Mouse (Mus musculus): ENCODE data around the gene Cd247. TPM values are rescaled to one million over a fixed set of nuclear protein-coding genes. Genes with fewer than 3 reads are reported as not detected.

Cd247 gene
- polyA plus RNA-seq, 1 experiment from 2014 or later: 1.7 TPM

GRCm38 (mm10) chr1:165844466-165844951 is 56.0 kb downstream of the Cd247 start:
- H3K4me2 ChIP-seq: peak overlapping the region; percentile 99
- H3K9ac ChIP-seq: peak overlapping the region; percentile 65
- ATAC-seq (ENCODE audit: insufficient number of reproducible peaks, insufficient read depth, low FRiP score, low TSS enrichment, low read depth): no peak
- WGBS: under 1% methylated on average over 20 of the region's 20 CpGs
- no peaks in the 10 kb centered on the region for H3K9me3 ChIP-seq
- H3K36me3 ChIP-seq: no peaks in the 10 kb centered on the region
- peak overlapping the region; percentile 54 for H3K4me3 ChIP-seq
- H3K27ac ChIP-seq: no peak overlapping the region
- H3K27me3 ChIP-seq: peaks cover 86% of the 10 kb centered on the region
- H3K4me1 ChIP-seq: peaks cover 23% of the 10 kb centered on the region

GRCm38 (mm10) chr1:165844956-165845355 is 56.5 kb downstream of the Cd247 start:
- H3K4me1 ChIP-seq: peaks cover 23% of the 10 kb centered on the region
- no peak for ATAC-seq (ENCODE audit: insufficient number of reproducible peaks, insufficient read depth, low FRiP score, low TSS enrichment, low read depth)
- H3K27me3 ChIP-seq: peaks cover 86% of the 10 kb centered on the region
- 2% methylated on average over 26 of the region's 26 CpGs for WGBS
- H3K9ac ChIP-seq: peak overlapping the region; percentile 65
- H3K4me3 ChIP-seq: peak overlapping the region; percentile 54
- H3K27ac ChIP-seq: no peak overlapping the region
- H3K9me3 ChIP-seq: no peaks in the 10 kb centered on the region
- no peaks in the 10 kb centered on the region for H3K36me3 ChIP-seq
- H3K4me2 ChIP-seq: peak overlapping the region; percentile 99

GRCm38 (mm10) chr1:165845366-165845765 is 56.9 kb downstream of the Cd247 start:
- Histone ChIP-seq H3K4me3 (peak overlapping the region; percentile 54), H3K27me3 (peaks cover 86% of the 10 kb centered on the region), H3K4me2 (peak overlapping the region; percentile 99), H3K4me1 (peaks cover 23% of the 10 kb centered on the region), H3K27ac (no peak overlapping the region), H3K9ac (peak overlapping the region; percentile 65), H3K9me3 (no peaks in the 10 kb centered on the region), H3K36me3 (no peaks in the 10 kb centered on the region)
- 6% methylated on average over 14 of the region's 14 CpGs for whole genome bisulfite sequencing
- no peak for ATAC-seq (ENCODE audit: insufficient number of reproducible peaks, insufficient read depth, low FRiP score, low TSS enrichment, low read depth)

- no peak overlapping the region for H3K27ac ChIP-seq
- ATAC-seq (ENCODE audit: insufficient number of reproducible peaks, insufficient read depth, low FRiP score, low TSS enrichment, low read depth): no peak
- no peak overlapping the region for H3K4me3 ChIP-seq
- H3K4me1 ChIP-seq: peaks cover 19% of the 10 kb centered on the region
- H3K36me3 ChIP-seq: no peaks in the 10 kb centered on the region
- no peak overlapping the region for H3K9ac ChIP-seq
- H3K27me3 ChIP-seq: peaks cover 62% of the 10 kb centered on the region
- WGBS: 71% methylated on average over 8 of the region's 8 CpGs
- H3K9me3 ChIP-seq: no peaks in the 10 kb centered on the region
- H3K4me2 ChIP-seq: no peak overlapping the region
Measured at GRCm38 (mm10) chr1:165848417-165848816, 59.9 kb downstream of the Cd247 start.

DNA sequence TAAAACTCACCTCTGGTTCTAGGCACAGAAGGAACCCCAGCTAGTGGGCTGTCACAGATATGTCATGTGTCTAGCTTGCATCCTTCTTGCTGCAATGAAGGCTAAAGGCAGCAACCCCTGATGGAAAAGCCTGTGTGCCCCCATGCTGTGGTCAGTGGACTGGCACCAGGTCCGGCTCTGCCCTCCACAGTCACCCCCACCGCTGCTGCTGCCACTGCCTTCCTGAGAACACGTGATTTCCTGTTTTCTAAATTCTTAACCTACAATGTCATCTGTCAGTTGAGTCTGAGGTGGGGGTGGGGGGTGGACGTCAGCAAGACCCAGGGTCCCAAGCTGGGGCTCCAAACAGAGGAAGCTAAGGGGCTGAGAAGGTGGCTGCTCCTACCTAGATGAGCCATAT is 60.4 kb downstream of the Cd247 start:
- Histone ChIP-seq H3K4me3 (no peak overlapping the region), H3K9me3 (no peaks in the 10 kb centered on the region), H3K27ac (no peak overlapping the region), H3K4me1 (peaks cover 19% of the 10 kb centered on the region), H3K27me3 (peaks cover 57% of the 10 kb centered on the region), H3K4me2 (no peak overlapping the region), H3K36me3 (no peaks in the 10 kb centered on the region), H3K9ac (no peak overlapping the region)
- ATAC-seq (ENCODE audit: insufficient number of reproducible peaks, insufficient read depth, low FRiP score, low TSS enrichment, low read depth): no peak
- 62% methylated on average over 4 of the region's 4 CpGs for WGBS

GRCm38 (mm10) chr1:165849458-165850445 is 61.3 kb downstream of the Cd247 start:
- WGBS: 78% methylated on average over 17 of the region's 17 CpGs
- Histone ChIP-seq H3K9me3 (no peaks in the 10 kb centered on the region), H3K27me3 (peaks cover 48% of the 10 kb centered on the region), H3K27ac (no peak overlapping the region), H3K4me3 (no peak overlapping the region), H3K9ac (no peak overlapping the region), H3K36me3 (no peaks in the 10 kb centered on the region), H3K4me2 (no peak overlapping the region), H3K4me1 (peaks cover 12% of the 10 kb centered on the region)
- no peak for ATAC-seq (ENCODE audit: insufficient number of reproducible peaks, insufficient read depth, low FRiP score, low TSS enrichment, low read depth)

DNA sequence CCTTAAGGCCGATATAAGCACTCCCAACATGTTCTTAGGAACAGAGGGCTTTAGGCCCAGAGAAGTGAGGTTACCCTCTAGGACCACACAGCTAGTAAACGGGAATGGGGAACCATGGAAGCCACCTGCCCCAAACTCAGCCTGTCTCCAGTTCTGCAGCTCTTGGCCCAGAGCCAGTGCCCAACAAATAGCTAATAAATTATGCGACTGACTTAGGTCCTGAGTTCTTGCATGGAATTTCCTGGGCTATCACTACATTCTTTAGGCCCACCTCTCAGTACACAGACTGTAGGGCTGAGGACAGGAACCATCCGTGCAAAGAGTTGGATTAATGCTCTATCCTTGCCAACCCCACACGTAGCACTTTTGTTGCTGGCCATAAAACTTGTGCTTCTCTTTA is 63.6 kb downstream of the Cd247 start:
- no peak overlapping the region for H3K27ac ChIP-seq
- H3K4me2 ChIP-seq: no peak overlapping the region
- no peak overlapping the region for H3K9ac ChIP-seq
- H3K9me3 ChIP-seq: no peaks in the 10 kb centered on the region
- peaks cover 27% of the 10 kb centered on the region for H3K27me3 ChIP-seq
- H3K4me3 ChIP-seq: no peak overlapping the region
- peaks cover 5% of the 10 kb centered on the region; the same call in 1 of the 2 replicates for H3K4me1 ChIP-seq
- 66% methylated on average over 5 of the region's 5 CpGs for WGBS
- ATAC-seq (ENCODE audit: insufficient number of reproducible peaks, insufficient read depth, low FRiP score, low TSS enrichment, low read depth): no peak
- no peaks in the 10 kb centered on the region for H3K36me3 ChIP-seq

DNA sequence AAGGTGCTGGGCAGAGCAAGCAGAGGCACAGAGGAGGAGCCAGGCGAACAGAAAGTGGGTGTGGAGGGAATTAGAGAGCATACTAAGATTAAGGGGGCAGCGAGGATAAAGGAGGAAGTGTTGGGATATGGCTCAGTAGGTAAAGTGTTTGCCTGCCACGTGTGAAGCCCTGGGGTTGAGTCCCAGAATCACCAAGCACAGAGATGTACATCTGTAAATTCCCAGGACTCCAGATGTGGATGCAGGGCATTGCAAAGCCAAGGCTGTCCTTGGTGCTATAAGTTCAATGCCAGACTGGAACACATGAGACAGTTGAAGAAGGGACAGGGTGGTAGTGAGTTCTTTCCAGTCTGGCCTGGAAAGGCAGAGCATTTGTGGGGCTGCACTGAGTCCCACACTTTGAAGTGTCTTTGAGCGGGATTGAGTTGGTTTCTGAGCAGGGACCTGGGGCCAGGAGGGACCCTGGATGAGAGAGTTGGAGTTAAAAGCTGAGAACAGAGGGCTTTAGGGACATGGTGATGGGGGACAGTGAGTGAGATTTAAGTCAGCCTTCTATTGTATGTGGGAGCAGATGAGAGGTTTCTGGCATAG is 64.7 kb downstream of the Cd247 start:
- H3K27ac ChIP-seq: no peak overlapping the region
- 34% methylated on average over 4 of the region's 4 CpGs for WGBS
- H3K4me2 ChIP-seq: no peak overlapping the region
- H3K4me1 ChIP-seq: peaks cover 5% of the 10 kb centered on the region; the same call in 1 of the 2 replicates
- no peak for ATAC-seq (ENCODE audit: insufficient number of reproducible peaks, insufficient read depth, low FRiP score, low TSS enrichment, low read depth)
- H3K9ac ChIP-seq: no peak overlapping the region
- H3K36me3 ChIP-seq: no peaks in the 10 kb centered on the region
- no peak overlapping the region for H3K4me3 ChIP-seq
- peaks cover 21% of the 10 kb centered on the region for H3K27me3 ChIP-seq
- H3K9me3 ChIP-seq: no peaks in the 10 kb centered on the region

DNA sequence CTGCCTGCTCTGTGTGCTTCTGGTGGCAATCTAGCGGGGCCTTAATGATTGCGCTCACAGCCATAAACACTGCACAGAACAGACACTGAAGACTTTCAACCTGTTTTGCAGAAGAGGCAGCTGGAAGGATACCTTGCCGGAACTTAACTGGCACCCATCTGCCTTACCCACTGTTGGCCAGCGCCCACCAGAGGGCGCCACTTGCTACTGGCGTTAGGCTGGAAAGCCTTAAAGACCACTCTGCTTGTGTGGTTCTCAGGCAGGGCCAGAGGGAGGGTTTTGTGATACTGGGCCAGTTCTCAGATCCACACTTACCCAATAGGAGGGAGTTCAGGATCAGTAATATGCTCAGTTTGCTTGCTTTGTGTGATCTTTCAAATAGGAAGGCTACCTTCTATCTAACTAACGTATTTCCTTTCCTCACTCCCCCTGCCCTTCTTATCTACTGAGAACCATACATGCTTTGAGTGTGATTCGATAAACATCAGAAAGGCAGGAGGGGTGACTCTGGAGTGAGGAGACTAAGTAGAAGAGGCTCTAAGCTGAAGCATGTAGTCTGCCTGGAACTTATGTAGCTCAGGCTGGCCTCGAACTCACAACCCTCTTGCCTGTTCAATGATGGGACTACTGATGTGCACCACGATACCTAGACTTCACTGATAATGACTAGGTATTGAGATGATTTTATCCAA is 65.4 kb downstream of the Cd247 start:
- Histone ChIP-seq H3K27ac (no peak overlapping the region), H3K4me2 (no peak overlapping the region), H3K4me3 (no peak overlapping the region), H3K9ac (no peak overlapping the region), H3K36me3 (no peaks in the 10 kb centered on the region), H3K27me3 (peaks cover 19% of the 10 kb centered on the region), H3K4me1 (peaks cover 5% of the 10 kb centered on the region; the same call in 1 of the 2 replicates), H3K9me3 (no peaks in the 10 kb centered on the region)
- ATAC-seq (ENCODE audit: insufficient number of reproducible peaks, insufficient read depth, low FRiP score, low TSS enrichment, low read depth): no peak
- WGBS: 62% methylated on average over 10 of the region's 10 CpGs

DNA sequence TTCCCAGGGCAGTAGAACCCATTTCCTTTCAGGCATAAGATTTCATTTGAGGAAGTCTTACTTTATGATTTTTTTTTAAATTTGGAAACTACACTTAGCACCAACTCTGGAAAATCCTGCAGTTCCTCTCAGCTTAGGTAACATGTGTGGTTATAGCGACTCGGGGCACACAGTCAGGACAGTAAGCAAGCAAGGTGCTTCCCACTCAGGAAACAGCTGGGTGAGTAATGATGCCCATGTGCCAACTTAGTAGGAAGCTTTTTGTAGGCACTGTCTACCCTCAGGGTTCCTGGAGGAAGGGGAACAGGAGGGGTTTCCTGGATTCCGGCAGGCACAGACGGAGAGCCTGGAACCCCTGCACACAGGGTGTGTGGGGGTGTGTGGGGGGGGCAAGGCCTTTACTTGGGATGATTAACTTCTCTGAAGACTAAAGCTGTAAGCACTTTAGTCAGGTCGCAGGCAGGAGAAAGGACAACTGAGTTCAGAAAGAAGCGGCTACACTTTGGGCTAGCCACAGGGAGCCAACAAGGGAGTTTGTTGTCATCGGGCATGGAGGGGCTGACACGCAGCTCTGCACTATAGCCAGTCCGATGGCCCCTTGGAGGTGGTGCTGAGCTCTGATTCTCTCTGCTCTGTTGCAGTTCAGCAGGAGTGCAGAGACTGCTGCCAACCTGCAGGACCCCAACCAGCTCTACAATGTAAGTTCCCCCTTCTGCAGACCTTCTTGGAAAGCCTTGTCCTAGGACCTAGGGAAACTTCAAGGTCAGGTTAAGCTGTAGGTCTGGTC is 67.5 kb downstream of the Cd247 start:
- H3K9me3 ChIP-seq: no peaks in the 10 kb centered on the region
- H3K4me2 ChIP-seq: no peak overlapping the region
- H3K4me1 ChIP-seq: peaks cover 5% of the 10 kb centered on the region; the same call in 1 of the 2 replicates
- H3K9ac ChIP-seq: no peak overlapping the region
- H3K27ac ChIP-seq: no peak overlapping the region
- WGBS: 56% methylated on average over 9 of the region's 9 CpGs
- H3K27me3 ChIP-seq: no peaks in the 10 kb centered on the region
- H3K4me3 ChIP-seq: no peak overlapping the region
- ATAC-seq (ENCODE audit: insufficient number of reproducible peaks, insufficient read depth, low FRiP score, low TSS enrichment, low read depth): no peak
- H3K36me3 ChIP-seq: no peaks in the 10 kb centered on the region

GRCm38 (mm10) chr1:165857279-165857678 is 68.8 kb downstream of the Cd247 start:
- Histone ChIP-seq H3K9me3 (no peaks in the 10 kb centered on the region), H3K4me3 (no peak overlapping the region), H3K4me2 (no peak overlapping the region), H3K27ac (no peak overlapping the region), H3K36me3 (no peaks in the 10 kb centered on the region), H3K4me1 (peaks cover 9% of the 10 kb centered on the region; the same call in 1 of the 2 replicates), H3K9ac (no peak overlapping the region), H3K27me3 (no peaks in the 10 kb centered on the region)
- ATAC-seq (ENCODE audit: insufficient number of reproducible peaks, insufficient read depth, low FRiP score, low TSS enrichment, low read depth): no peak
- 93% methylated on average over 11 of the region's 11 CpGs for WGBS

Measured in embryonic facial prominence, embryonic 13.5 days (tissue).